Mouse (Mus musculus) hindbrain, embryonic 11.5 days (tissue): Measurements from ENCODE around the gene Il22ra2. TPM values are rescaled to one million over a fixed set of nuclear protein-coding genes. Genes with fewer than 3 reads are reported as not detected.

Experiments
- ATAC-seq: fragments of 200-750 bp; cut with Nextera tagmentation; 2 replicates; pipeline ENCODE4 v1.8.0; 2017; ENCODE audit warnings: mild to moderate bottlenecking, moderate TSS enrichment, moderate library complexity; ENCODE audit not compliant: low FRiP score
- DNase-seq: peaks from one replicate; pipeline ENCODE4 v3.0.0-alpha.2; 2015; ENCODE audit warnings: low spot score
- H3K27ac ChIP-seq: fragments of 300-500 bp; sonication (generic); 2 replicates; pipeline ENCODE4 v1.5.1; 2014; ENCODE audit warnings: mild to moderate bottlenecking, low read depth, low read length
- H3K27me3 ChIP-seq: fragments of 300-500 bp; sonication (generic); 2 replicates; pipeline ENCODE4 v1.6.1; 2014; ENCODE audit warnings: mild to moderate bottlenecking, low read length, moderate library complexity, mixed read lengths; ENCODE audit not compliant: control insufficient read depth, insufficient read depth
- H3K36me3 ChIP-seq: fragments of 300-500 bp; sonication (generic); 2 replicates; pipeline ENCODE4 v1.6.1; 2014; ENCODE audit warnings: mild to moderate bottlenecking, low read length, moderate library complexity, mixed read lengths; ENCODE audit not compliant: control insufficient read depth, insufficient read depth
- H3K4me1 ChIP-seq: fragments of 300-500 bp; sonication (generic); replicated peaks from 2 replicates; pipeline ENCODE4 v1.6.1; 2014; ENCODE audit warnings: low read length, mixed read lengths; ENCODE audit not compliant: control insufficient read depth, insufficient read depth
- H3K4me2 ChIP-seq: fragments of 300-500 bp; sonication (generic); replicated peaks from 2 replicates; pipeline ENCODE4 v1.6.1; 2014; ENCODE audit warnings: mild to moderate bottlenecking, low read depth, low read length
- H3K4me3 ChIP-seq: fragments of 300-500 bp; sonication (generic); 2 replicates; pipeline ENCODE4 v1.5.1; 2014; ENCODE audit warnings: low read depth, low read length
- H3K9ac ChIP-seq: fragments of 300-500 bp; sonication (generic); 2 replicates; pipeline ENCODE4 v1.6.1; 2014; ENCODE audit warnings: low read depth, low read length
- H3K9me3 ChIP-seq: fragments of 300-500 bp; sonication (generic); 2 replicates; pipeline ENCODE4 v1.6.1; 2016; ENCODE audit warnings: low read length; ENCODE audit not compliant: control insufficient read depth
- WGBS: fragments of 180-500 bp; shearing (Covaris S2); extraction: QIAGEN DNeasy Blood & Tissue Kit; methylation state at CpG from one replicate; pipeline ENCODE4 v1.1.7; 2014; 5-methylcytosine and 5-hydroxymethylcytosine counted together
- polyA plus RNA-seq: library from polyadenylated mRNA; unstranded; fragments of >200 nt; fragmentation: Nextera tagmentation; extraction: Ambion mirVana; gene quantifications from 2 replicates; pipeline ENCODE4 v1.2.1, GENCODE M21; 2014

The Il22ra2 gene
- polyA plus RNA-seq, 1 experiment from 2014 or later, result not detected

DNA sequence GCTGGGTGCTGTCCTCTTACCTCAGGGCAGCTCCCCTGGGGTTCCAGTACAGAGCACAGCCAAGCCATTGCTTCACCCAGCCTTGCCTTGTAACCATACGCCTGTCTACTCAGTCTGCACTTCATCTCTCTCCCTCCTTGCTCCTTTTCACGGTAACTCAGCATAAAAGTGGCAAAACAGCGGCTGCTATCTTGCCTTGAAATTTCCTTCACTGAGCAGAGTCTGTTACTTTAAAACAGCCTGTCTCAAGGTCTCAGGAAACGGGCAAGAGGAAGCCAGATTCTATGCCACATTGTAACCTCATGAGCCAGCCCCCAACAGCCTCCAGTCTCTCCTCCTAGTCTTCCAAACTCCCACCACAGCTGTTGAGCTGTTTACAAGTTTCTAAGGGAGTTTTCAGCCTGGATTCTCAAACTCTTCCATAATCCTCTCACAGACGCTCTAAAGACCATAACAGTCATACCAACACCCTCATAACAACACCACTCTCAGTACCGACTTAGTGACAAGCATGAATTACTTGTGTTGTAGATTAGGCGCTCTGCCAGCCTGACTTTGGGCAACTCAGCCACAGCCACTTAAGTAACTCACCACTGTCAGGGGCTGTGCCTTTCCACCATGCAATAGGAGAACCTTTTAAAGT, 8.6 kb upstream of the Il22ra2 start:
- Histone ChIP-seq H3K9ac (no peak overlapping the region), H3K27me3 (no peaks in the 10 kb centered on the region), H3K36me3 (no peaks in the 10 kb centered on the region), H3K27ac (no peak overlapping the region), H3K4me3 (no peak overlapping the region), H3K9me3 (no peaks in the 10 kb centered on the region), H3K4me1 (no peaks in the 10 kb centered on the region), H3K4me2 (no peak overlapping the region)
- WGBS, result 73% methylated on average over 7 of the region's 7 CpGs
- DNase-seq, result no peak
- no peak for ATAC-seq

GRCm38 (mm10) chr10:19619736-19620135, 2.1 kb upstream of the Il22ra2 start:
- ATAC-seq (no peak), DNase-seq (no peak)
- H3K27me3 ChIP-seq, result no peaks in the 10 kb centered on the region
- H3K4me2 ChIP-seq, result no peak overlapping the region
- 69% methylated on average over 5 of the region's 5 CpGs for WGBS
- H3K36me3 ChIP-seq, result no peaks in the 10 kb centered on the region
- no peak overlapping the region for H3K9ac ChIP-seq
- no peaks in the 10 kb centered on the region for H3K9me3 ChIP-seq
- H3K4me3 ChIP-seq, result no peak overlapping the region
- H3K27ac ChIP-seq, result no peak overlapping the region
- H3K4me1 ChIP-seq, result no peaks in the 10 kb centered on the region

DNA sequence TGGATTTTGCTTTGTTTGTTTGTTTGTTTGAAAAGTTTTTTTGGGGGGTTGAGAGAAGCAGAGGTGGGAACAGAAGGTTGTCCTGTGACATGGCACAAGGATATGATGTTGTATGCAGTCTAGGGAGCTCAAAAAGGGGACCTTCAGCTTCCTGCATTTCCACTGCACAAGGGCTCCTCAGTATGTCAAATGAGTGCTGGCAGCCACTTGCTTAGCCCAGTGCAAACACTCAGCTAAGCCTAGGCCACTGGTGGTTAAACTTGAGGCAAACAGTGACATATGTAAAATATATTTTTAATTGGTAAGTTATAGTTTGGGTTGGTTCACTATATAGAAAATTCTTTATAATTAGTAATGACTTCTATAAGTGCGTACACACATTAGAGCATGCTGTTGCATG, 2.8 kb downstream of the Il22ra2 start:
- Histone ChIP-seq H3K9ac (no peak overlapping the region), H3K27me3 (no peaks in the 10 kb centered on the region), H3K4me1 (no peaks in the 10 kb centered on the region), H3K36me3 (no peaks in the 10 kb centered on the region), H3K4me3 (no peak overlapping the region), H3K4me2 (no peak overlapping the region), H3K9me3 (no peaks in the 10 kb centered on the region), H3K27ac (no peak overlapping the region)
- ATAC-seq (no peak), DNase-seq (no peak)
- 91% methylated on average over 1 of the region's 1 CpGs for WGBS

DNA sequence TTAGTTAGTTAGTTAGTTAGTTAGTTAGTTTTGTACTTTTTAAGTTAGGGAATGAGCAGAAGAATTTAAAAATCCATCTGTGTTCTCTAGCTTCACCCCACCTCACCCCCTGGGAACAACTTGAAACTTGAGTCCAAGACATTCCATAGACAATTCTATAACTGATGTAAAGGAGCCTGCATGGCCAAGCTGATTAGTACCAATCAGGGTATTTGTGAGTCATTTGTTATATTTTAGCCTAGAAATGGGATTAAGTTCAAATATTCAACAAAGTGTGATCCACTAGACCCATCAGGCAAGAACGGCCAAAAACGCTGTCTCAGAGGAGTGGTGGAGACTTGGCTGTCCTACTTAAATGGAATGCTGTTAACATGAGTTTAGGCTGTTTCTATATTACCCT, 5.5 kb downstream of the Il22ra2 start:
- Histone ChIP-seq H3K4me1 (no peaks in the 10 kb centered on the region), H3K9me3 (no peaks in the 10 kb centered on the region), H3K4me3 (no peak overlapping the region), H3K4me2 (no peak overlapping the region), H3K27me3 (no peaks in the 10 kb centered on the region), H3K27ac (no peak overlapping the region), H3K36me3 (no peaks in the 10 kb centered on the region), H3K9ac (no peak overlapping the region)
- ATAC-seq (no peak), DNase-seq (no peak)
- whole genome bisulfite sequencing, result 97% methylated on average over 2 of the region's 2 CpGs

- no peaks in the 10 kb centered on the region for H3K9me3 ChIP-seq
- ATAC-seq (no peak), DNase-seq (no peak)
- H3K4me2 ChIP-seq, result no peak overlapping the region
- H3K9ac ChIP-seq, result no peak overlapping the region
- no peaks in the 10 kb centered on the region for H3K4me1 ChIP-seq
- no peak overlapping the region for H3K27ac ChIP-seq
- H3K27me3 ChIP-seq, result no peaks in the 10 kb centered on the region
- 87% methylated on average over 4 of the region's 4 CpGs for WGBS
- no peaks in the 10 kb centered on the region for H3K36me3 ChIP-seq
- H3K4me3 ChIP-seq, result no peak overlapping the region
Measured at GRCm38 (mm10) chr10:19627748-19628147, 6.0 kb downstream of the Il22ra2 start.

DNA sequence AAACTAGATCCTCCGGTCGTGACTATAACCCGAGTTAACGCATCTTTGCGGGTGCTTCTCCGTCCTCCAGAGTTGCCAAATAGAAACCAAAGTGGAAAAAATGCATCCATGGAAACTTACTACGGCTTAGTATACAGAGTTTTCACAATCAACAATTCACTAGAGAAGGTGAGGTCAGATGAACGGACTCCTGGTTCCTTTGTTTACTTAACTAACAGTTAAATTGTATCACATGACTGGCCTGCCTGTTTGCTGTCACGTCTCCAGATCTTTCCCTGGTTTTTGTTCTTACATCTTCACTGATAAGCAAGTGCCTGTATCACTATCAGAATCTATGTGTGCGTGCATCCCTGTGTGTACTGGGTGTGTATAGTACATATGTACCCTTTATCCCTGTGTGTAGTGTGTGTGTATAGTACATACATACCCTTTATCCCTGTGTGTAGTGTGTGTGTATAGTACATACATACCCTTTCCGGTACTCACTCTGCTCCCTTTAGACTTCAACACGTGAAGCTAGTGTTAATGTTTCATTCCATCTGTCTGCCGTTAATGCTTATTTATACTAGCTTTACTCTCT, 9.9 kb downstream of the Il22ra2 start:
- H3K9ac ChIP-seq, result no peak overlapping the region
- ATAC-seq (no peak), DNase-seq (no peak)
- H3K4me2 ChIP-seq, result no peak overlapping the region
- H3K27me3 ChIP-seq, result no peaks in the 10 kb centered on the region
- H3K27ac ChIP-seq, result no peak overlapping the region
- no peaks in the 10 kb centered on the region for H3K36me3 ChIP-seq
- no peaks in the 10 kb centered on the region for H3K9me3 ChIP-seq
- no peak overlapping the region for H3K4me3 ChIP-seq
- no peaks in the 10 kb centered on the region for H3K4me1 ChIP-seq
- 85% methylated on average over 13 of the region's 13 CpGs for WGBS

GRCm38 (mm10) chr10:19638851-19639250, 17.1 kb downstream of the Il22ra2 start:
- H3K27me3 ChIP-seq, result no peaks in the 10 kb centered on the region
- H3K36me3 ChIP-seq, result no peaks in the 10 kb centered on the region
- no peak overlapping the region for H3K4me3 ChIP-seq
- H3K4me1 ChIP-seq, result no peaks in the 10 kb centered on the region
- H3K9me3 ChIP-seq, result no peaks in the 10 kb centered on the region
- ATAC-seq (no peak), DNase-seq (no peak)
- 90% methylated on average over 5 of the region's 5 CpGs for WGBS
- H3K9ac ChIP-seq, result no peak overlapping the region
- no peak overlapping the region for H3K27ac ChIP-seq
- no peak overlapping the region for H3K4me2 ChIP-seq

GRCm38 (mm10) chr10:19639630-19640029, 17.8 kb downstream of the Il22ra2 start:
- no peaks in the 10 kb centered on the region for H3K9me3 ChIP-seq
- no peak overlapping the region for H3K27ac ChIP-seq
- DNase-seq (no peak), ATAC-seq (no peak)
- no peak overlapping the region for H3K4me2 ChIP-seq
- H3K4me1 ChIP-seq, result no peaks in the 10 kb centered on the region
- H3K9ac ChIP-seq, result no peak overlapping the region
- H3K36me3 ChIP-seq, result no peaks in the 10 kb centered on the region
- H3K4me3 ChIP-seq, result no peak overlapping the region
- H3K27me3 ChIP-seq, result no peaks in the 10 kb centered on the region
- WGBS, result 89% methylated on average over 1 of the region's 1 CpGs

- Histone ChIP-seq H3K27ac (no peak overlapping the region), H3K9ac (no peak overlapping the region), H3K4me1 (no peaks in the 10 kb centered on the region), H3K27me3 (no peaks in the 10 kb centered on the region), H3K4me3 (no peak overlapping the region), H3K9me3 (no peaks in the 10 kb centered on the region), H3K36me3 (no peaks in the 10 kb centered on the region), H3K4me2 (no peak overlapping the region)
- ATAC-seq (no peak), DNase-seq (no peak)
- 85% methylated on average over 2 of the region's 2 CpGs for WGBS
Measured at GRCm38 (mm10) chr10:19645119-19645518, 23.3 kb downstream of the Il22ra2 start.
